Mouse (Mus musculus): ENCODE measurements around the gene Emilin2.

Emilin2 gene

DNA sequence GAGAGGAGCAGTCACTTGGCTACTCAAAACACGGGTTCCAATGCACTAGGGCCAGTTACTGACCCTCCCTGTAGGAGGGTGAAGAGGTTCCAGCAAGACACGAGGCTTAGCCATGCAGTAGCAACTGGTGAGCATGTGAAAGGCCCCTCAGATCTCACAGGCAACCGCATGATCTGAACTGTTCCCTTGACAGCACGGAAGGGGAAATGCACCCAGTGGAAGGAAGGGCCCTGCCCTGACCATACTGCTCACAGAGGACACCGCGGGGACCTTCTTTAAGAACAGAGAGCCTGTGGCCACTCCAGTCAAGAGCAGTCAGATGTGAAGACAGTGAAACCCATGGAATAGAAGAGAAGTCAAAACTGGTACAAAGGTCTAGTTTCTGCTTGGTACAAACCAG lies 48.6 kb downstream of the Emilin2 start:
- peak in 1 of 2 experiments; percentile 26 for DNase-seq

DNA sequence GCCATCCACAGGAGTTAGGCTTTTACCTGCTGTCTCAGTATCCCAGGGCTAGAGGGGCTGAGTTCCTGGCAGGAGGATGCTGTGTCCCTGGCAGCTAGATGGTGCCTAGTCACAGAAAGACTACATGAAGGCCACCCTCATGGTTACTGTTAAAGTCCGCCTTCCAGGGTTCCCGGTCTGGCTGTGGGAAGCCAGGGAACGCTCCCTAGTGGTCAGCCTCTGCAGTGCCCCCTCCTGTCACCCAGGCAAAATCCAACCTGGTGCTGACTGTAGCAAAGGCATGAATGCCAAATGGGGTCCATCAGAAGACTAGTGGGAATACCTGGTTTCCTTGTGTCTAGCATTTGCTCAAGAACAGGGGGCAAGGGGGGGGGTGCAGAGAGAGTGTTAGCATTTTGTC lies 51.1 kb downstream of the Emilin2 start:
- DNase-seq: no peak

DNA sequence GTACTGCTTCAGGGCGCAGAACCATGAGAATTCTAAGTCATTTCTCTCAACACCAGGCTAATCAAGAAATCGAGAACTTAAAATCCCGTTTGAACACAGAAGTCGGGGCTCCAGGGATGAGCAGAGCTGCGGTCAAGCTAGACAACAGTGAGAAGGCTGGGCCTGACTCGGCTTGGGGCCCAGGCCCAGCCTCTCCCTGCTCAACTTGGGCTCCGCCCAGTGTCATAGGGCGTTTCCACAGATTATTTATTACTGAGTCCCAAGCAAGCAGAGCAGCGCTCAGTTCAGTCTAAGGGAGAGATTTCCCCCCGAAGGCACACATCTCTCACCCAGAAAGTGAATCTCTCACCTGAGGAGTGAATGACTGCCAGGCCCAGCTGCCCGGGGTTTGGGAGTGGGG lies 52.1 kb downstream of the Emilin2 start:
- peak; percentile 56 to 61 for DNase-seq

DNA sequence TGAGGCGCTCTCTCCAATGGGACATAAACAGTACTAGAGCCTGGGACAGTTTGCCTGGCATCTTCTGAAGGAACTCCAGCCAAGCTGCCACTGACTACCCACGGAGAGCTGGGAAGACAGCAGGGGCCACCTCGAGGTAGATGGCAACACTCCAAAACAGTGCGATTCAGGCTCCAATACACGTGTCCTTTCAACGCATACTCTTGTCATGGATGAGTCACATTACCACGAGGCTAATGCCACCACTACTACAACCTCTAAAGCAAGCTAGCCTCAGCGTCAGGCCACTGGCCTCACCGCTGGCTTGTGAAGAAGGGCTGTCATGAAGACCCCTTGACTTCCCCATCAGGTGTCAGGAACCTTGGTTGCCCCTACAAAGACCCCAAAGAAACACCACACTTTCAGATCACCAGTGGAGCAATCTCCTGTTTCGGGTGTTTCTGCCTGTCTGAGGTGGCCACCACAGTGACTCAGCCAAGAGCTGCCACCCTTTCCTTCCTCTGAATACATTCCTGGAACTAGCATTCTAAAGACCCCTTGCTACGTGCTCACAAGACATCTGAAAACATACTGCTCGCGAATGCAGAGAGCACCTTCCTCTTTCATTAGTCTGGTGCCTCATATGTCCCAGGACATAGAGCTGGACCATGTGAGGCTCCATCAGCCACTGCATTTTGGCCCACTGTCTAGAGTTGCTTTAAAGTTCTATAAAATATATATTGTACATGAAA lies 54.8 kb downstream of the Emilin2 start:
- no peak for DNase-seq

DNA sequence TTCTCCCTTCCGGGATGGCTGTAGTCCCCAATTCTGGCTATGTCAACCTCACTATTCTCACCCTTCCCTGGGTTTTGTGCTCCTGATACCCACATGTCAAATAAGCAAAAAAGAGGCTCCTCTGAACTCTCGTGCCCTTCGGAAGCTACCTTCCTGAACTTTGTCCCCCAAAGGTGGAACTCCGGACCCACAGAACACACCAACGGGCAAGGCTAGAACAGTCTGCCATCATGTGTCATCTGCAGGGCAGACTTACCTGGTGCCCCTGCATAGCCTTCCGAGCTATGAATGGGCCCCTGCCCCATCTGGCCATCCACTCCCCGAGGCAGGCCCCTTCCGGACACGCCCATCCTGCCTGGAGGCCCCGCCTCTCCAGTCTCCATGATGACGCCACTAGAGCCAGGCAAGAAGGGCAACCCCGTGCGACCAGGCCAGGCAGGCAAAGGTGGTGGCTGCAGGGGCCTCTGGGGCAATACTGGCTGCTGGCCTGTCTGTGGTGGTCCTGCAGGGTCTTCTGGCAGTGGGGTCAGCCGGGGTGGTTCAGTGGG lies 55.6 kb downstream of the Emilin2 start:
- DNase-seq: no peak

GRCm38 (mm10) chr17:71254736-71255135 lies 57.0 kb downstream of the Emilin2 start:
- DNase-seq: no peak

DNA sequence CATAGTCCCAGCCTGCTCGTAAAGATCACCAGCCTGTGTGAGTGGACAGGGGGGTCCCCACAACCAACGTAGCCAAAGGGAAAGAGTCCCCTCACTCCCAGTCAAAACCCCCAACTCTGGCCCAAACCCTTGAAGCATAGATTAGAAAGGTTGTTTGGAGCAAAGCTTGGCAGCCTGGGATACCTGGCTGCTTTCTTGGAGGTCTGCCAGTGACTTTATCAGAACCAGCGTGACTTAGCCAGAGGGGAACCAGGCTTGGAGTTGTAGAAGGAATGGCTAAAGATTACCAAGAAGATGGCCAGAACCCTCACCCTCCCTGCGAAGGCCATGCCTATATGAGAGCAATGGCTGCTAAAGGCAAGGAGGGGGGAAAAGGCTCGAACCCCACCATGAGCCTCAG lies 57.7 kb downstream of the Emilin2 start:
- DNase-seq: no peak

- no peak for DNase-seq
Measured at GRCm38 (mm10) chr17:71253391-71253790, 58.4 kb downstream of the Emilin2 start.

DNA sequence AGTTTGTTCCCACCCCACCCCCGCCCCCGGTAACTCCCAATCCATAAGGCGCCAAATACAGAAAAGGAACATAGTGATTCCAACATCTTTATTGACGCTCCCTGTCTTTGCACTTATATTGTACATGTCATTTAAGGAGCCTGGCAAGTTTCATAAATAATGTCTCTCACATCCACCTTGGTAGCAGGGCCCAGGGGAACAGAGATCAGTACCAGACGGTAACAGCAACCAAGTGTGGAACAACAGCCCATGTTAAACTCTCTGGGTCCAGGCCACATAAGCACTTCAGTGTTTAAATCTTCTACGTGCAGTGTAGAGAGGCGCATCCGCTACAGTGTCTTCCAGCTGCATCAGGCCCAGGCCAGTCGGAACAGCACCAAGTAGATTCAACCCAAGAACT lies 59.7 kb downstream of the Emilin2 start:
- DNase-seq: no peak

GRCm38 (mm10) chr17:71251601-71252001 lies 60.2 kb downstream of the Emilin2 start:
- DNase-seq: no peak

DNA sequence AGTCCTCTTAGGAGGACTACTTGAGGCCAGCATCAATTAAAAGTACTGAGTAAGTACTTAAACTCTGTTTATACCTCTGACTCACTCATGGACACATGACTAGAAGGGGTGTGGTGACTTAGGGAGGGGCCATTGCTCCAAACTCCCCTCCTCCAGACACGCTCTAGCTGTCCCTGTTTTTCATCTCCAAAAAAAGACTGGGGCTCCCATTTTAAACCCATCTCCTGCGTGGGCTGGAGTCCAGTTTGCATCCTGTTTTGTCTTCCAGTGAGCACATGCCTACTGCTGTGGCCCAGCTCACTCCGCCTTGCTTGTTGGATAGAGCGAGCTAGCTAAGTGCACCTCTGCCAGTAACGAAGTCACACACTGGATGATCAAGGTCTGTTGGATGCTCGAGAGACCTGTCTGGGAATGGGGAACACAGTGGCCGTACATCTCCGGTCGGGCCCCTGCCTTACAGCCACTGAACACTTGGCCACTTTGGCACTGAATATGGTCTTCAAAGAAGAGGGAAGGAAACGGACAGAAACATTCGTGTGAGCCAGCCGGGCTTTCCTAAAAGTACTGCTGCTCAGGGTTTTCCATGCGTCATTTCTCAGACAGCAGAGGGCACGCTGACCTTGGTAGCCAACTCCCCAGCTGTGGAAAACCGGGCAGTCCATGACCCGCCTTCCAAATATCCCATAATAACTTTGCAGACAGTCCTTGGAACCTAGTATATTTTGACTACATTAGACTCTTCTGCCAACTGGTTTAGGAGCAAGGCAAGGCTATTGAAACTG lies 60.8 kb downstream of the Emilin2 start:
- DNase-seq: peak; percentile 47 to 70

DNA sequence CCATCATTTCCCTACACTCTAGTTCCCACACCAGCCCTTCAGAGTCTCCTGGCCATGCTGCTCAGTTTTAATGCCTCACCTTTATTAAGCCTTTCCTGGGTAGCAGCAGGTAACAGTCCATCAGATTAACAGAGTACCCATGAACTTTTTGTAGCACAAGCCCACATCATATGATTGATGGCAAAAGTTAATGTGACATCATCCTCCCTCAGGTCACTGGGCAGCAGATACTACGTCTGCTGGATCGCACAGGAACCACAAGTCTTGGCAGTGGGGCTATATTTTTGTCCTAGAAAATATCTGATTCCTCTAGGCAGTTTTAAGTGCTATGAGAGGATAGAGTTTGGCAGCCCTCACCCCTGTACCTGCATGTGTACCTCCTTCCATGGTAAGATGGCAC lies 61.7 kb downstream of the Emilin2 start:
- no peak for DNase-seq

DNA sequence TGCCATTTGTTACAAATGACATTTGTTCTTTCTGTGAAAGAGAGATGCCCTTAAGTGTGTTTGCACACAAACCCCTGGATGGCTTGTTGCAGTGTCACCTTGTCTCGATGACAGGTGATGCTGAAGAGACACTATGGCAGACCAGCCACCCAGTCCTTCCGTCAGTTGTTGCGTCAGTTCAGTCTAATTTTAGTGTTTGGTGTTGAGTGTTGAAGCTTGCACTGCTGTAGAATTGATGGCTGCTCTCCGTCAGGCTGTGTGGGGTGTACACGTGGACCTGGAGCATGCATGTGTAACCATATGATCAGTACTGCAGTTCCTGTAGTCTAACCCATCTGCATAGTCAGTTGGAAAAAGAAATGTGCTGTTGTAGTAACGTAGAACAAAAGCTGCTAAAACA lies 62.8 kb downstream of the Emilin2 start:
- DNase-seq: no peak

GRCm38 (mm10) chr17:71246022-71246421 lies 65.8 kb downstream of the Emilin2 start:
- no peak for DNase-seq

- no peak for DNase-seq
Measured at GRCm38 (mm10) chr17:71245133-71245532, 66.6 kb downstream of the Emilin2 start.

GRCm38 (mm10) chr17:71242666-71243065 lies 69.1 kb downstream of the Emilin2 start:
- DNase-seq: no peak

DNA sequence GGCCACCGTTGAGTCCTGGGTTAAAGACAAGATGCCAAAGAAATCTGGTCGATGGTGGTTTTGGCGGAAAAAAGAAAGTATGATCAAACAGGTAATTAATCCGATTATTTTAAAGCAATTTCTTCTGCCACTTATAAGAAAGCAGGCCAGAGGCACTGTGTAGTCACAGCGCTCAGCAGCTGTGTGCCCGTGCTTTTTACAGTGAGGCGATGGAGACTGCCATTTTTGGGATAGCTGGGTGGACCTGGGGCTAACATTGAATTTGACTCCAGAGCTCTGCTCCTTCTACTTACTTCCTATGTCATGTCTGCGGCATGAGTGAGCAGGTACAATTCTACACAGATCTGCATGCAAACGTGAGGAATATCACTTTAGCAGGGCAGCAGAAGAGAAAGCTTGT lies 71.0 kb downstream of the Emilin2 start:
- DNase-seq: no peak

DNA sequence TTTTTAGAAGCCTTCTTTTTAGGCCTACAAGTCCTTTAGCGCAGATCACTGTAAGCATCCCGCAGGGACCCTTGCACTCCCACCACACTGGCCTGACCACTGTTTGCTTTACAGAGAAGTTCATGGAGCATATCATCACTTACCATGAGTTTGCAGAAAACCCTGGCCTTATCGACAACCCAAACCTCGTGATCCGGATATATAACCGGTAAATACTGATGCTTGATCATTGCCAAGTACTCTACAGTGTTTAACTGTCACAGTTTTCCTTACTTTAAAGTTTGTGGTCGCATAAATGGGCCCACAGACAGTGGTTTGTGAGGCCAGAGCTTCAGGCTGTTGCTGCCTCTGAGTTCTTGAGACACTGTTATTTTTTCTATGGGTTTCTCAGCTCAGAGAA lies 73.3 kb downstream of the Emilin2 start:
- DNase-seq: no peak

DNA sequence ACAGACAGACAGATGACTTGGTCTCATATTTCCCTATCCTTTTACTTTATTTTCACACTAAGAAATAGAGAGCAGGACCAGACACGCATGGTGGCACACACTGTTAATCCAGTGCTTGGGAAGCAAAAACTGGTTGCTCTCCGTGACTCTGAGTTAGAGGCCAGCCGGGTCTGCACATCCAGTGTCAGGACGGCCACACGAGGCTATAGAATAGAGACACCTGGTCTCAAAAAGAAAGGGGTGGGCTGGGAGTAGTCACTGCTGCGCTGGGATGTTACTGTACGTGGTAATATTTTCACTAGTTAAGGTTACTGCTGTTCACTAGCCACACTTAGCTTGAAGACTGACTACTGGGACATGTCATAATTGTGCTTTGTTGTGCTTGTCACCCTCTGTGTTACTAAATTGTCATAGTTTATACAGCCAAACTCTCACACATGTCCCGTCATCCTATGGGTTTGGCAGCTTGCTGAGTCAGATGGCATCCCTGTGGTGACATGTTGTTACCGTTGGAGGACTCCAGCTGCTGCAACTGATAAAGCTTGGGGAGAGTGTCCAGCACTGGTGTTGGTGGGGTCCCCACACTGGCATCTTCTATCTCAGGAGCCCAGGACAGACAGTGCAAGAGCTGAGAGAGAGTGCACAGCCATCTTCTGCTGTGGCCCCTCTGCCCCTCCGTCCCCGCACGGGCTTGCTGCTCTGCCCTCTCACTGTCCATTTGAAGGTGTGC lies 76.4 kb downstream of the Emilin2 start:
- no peak for DNase-seq

- DNase-seq: no peak
Measured at GRCm38 (mm10) chr17:71234041-71234594, 77.7 kb downstream of the Emilin2 start.

- no peak for DNase-seq
Measured at GRCm38 (mm10) chr17:71233210-71233609, 78.6 kb downstream of the Emilin2 start.

DNA sequence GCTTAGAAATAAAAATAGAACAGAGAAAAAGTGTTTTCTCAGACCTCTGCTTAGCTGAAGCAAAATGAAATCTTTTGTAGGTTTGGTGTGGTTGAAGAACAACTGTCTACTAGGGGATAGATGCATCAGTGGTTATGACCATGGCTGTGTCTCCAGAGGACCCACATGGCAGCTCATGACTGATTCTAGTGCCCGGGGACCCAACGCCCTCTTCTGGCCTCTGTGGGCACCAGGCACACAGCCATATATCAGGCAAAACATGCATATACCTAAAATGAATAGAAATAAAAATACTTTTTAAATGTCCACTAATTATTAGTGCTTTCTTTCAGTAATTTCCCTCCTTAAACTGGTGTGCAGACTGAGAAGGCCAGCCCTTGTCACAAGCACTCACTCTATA lies 79.8 kb downstream of the Emilin2 start:
- no peak for DNase-seq

DNA sequence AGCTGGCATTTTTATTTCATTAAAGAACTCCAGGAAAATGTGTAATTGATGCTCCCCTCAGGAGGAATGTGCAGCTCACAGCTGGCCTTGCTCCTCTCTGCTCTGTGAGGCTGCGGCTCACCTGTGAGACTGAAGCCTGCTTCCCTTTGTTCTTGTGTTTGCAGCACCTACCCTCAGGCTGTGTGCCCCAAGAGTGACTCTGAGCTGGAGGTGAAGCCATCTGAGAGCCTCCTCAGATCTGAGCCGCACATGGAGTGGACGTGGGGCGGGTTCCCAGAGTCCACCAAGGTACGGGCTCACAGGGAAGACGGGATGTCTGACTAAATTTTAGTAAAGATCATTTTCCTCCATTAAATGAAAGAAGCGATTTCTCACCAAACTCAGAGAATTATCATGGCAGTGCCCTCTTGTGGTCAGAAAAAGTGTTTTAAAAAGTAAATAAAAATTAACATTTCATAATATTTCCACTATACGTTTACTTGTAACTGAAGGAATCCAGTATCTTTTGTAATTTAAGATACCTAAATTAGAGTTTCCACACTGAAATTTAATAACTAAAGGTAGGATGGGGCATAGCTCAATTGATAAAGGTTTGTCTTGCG lies 81.6 kb downstream of the Emilin2 start:
- DNase-seq: no peak

Data from lung, adult 18-20 months (tissue).